Mouse (Mus musculus): ENCODE data around the gene Kif14.
A peak's percentile ranks its signal among the peaks of the same experiment; 100 is the strongest.

The Kif14 gene

GRCm38 (mm10) chr1:136466143-136466811 is at the start of gene Kif14:
TSS of gene Kif14 (plus strand) at chr1:136466343.
- DNase-seq = peak; percentile 97

- no peak for DNase-seq
Measured at GRCm38 (mm10) chr1:136418393-136418792, 47.8 kb upstream of the Kif14 start.

- DNase-seq = no peak
Measured at GRCm38 (mm10) chr1:136427166-136427969, 38.8 kb upstream of the Kif14 start.

GRCm38 (mm10) chr1:136428981-136429380 is 37.2 kb upstream of the Kif14 start:
- no peak for DNase-seq

GRCm38 (mm10) chr1:136430126-136430818 is 35.9 kb upstream of the Kif14 start:
- DNase-seq = no peak

GRCm38 (mm10) chr1:136440741-136441140 is 25.4 kb upstream of the Kif14 start:
- no peak for DNase-seq

- DNase-seq = no peak
Measured at GRCm38 (mm10) chr1:136442809-136443208, 23.3 kb upstream of the Kif14 start.

GRCm38 (mm10) chr1:136444555-136445255 is 21.4 kb upstream of the Kif14 start:
- no peak for DNase-seq

GRCm38 (mm10) chr1:136446933-136447332 is 19.2 kb upstream of the Kif14 start:
- no peak for DNase-seq

GRCm38 (mm10) chr1:136447338-136447737 is 18.8 kb upstream of the Kif14 start:
- DNase-seq = no peak

- no peak for DNase-seq
Measured at GRCm38 (mm10) chr1:136449541-136449940, 16.6 kb upstream of the Kif14 start.

GRCm38 (mm10) chr1:136450206-136450605 is 15.9 kb upstream of the Kif14 start:
- DNase-seq = no peak

GRCm38 (mm10) chr1:136452421-136452820 is 13.7 kb upstream of the Kif14 start:
- DNase-seq = no peak

- no peak for DNase-seq
Measured at GRCm38 (mm10) chr1:136455756-136456585, 10.2 kb upstream of the Kif14 start.

- DNase-seq = no peak
Measured at GRCm38 (mm10) chr1:136456741-136457140, 9.4 kb upstream of the Kif14 start.

GRCm38 (mm10) chr1:136457403-136457802 is 8.7 kb upstream of the Kif14 start:
- DNase-seq = no peak

GRCm38 (mm10) chr1:136458691-136459245 is 7.4 kb upstream of the Kif14 start:
- DNase-seq = peak; percentile 26

GRCm38 (mm10) chr1:136462443-136462842 is 3.7 kb upstream of the Kif14 start:
- no peak for DNase-seq

GRCm38 (mm10) chr1:136465168-136465567 is 975 bp upstream of the Kif14 start:
- no peak for DNase-seq

GRCm38 (mm10) chr1:136469408-136469807 is 3.3 kb downstream of the Kif14 start:
- no peak for DNase-seq

GRCm38 (mm10) chr1:136470471-136470870 is 4.3 kb downstream of the Kif14 start:
- DNase-seq = no peak

GRCm38 (mm10) chr1:136491681-136492080 is 25.5 kb downstream of the Kif14 start:
- DNase-seq = no peak
